Mouse (Mus musculus): Measurements from ENCODE around the gene Fxn. TPM values are rescaled to one million over a fixed set of nuclear protein-coding genes. Genes with fewer than 3 reads are reported as not detected.

The Fxn gene
- 10 to 100 TPM; 26.4 to 31.2 (median 29.3) TPM for total RNA-seq (2022)

- no peak for DNase-seq (ENCODE audit: low spot score)
These were observed at the start of gene Fxn for GRCm38 (mm10) chr19:24280601-24281228. Gene Fxn, minus strand, starts transcription at chr19:24280605.

- no peak for DNase-seq (ENCODE audit: low spot score)
These were observed 47.5 kb upstream of the Fxn start for GRCm38 (mm10) chr19:24327921-24328320.

GRCm38 (mm10) chr19:24326969-24327368 lies 46.6 kb upstream of the Fxn start:
- DNase-seq (ENCODE audit: low spot score): no peak

GRCm38 (mm10) chr19:24325692-24326091 lies 45.3 kb upstream of the Fxn start:
- DNase-seq (ENCODE audit: low spot score): no peak

GRCm38 (mm10) chr19:24323841-24324613 lies 43.6 kb upstream of the Fxn start:
- no peak for DNase-seq (ENCODE audit: low spot score)

GRCm38 (mm10) chr19:24321900-24322311 lies 41.5 kb upstream of the Fxn start:
- peak; percentile 36 for DNase-seq (ENCODE audit: low spot score)

GRCm38 (mm10) chr19:24321211-24321899 lies 41.0 kb upstream of the Fxn start:
- no peak for DNase-seq (ENCODE audit: low spot score)

- DNase-seq (ENCODE audit: low spot score): no peak
These were observed 37.8 kb upstream of the Fxn start for GRCm38 (mm10) chr19:24318172-24318571.

GRCm38 (mm10) chr19:24317731-24318130 lies 37.3 kb upstream of the Fxn start:
- DNase-seq (ENCODE audit: low spot score): no peak

GRCm38 (mm10) chr19:24317038-24317591 lies 36.7 kb upstream of the Fxn start:
- DNase-seq (ENCODE audit: low spot score): no peak

GRCm38 (mm10) chr19:24316060-24316725 lies 35.8 kb upstream of the Fxn start:
- no peak for DNase-seq (ENCODE audit: low spot score)

GRCm38 (mm10) chr19:24315234-24315633 lies 34.8 kb upstream of the Fxn start:
- DNase-seq (ENCODE audit: low spot score): no peak

- no peak for DNase-seq (ENCODE audit: low spot score)
These were observed 34.3 kb upstream of the Fxn start for GRCm38 (mm10) chr19:24314676-24315075.

GRCm38 (mm10) chr19:24312556-24313342 lies 32.3 kb upstream of the Fxn start:
- DNase-seq (ENCODE audit: low spot score): no peak

- no peak for DNase-seq (ENCODE audit: low spot score)
These were observed 31.6 kb upstream of the Fxn start for GRCm38 (mm10) chr19:24312046-24312445.

GRCm38 (mm10) chr19:24308305-24308705 lies 27.9 kb upstream of the Fxn start:
- peak; percentile 64 for DNase-seq (ENCODE audit: low spot score)

- peak; percentile 60 for DNase-seq (ENCODE audit: low spot score)
These were observed 27.1 kb upstream of the Fxn start for GRCm38 (mm10) chr19:24307271-24308221.

GRCm38 (mm10) chr19:24306351-24306750 lies 25.9 kb upstream of the Fxn start:
- no peak for DNase-seq (ENCODE audit: low spot score)

- no peak for DNase-seq (ENCODE audit: low spot score)
These were observed 21.8 kb upstream of the Fxn start for GRCm38 (mm10) chr19:24302198-24302597.

- DNase-seq (ENCODE audit: low spot score): no peak
These were observed 21.4 kb upstream of the Fxn start for GRCm38 (mm10) chr19:24301768-24302148.

All from heart, adult 8-10 months (tissue).